Mouse (Mus musculus): ENCODE data around the gene Htr7. TPM values are rescaled to one million over a fixed set of nuclear protein-coding genes. Genes with fewer than 3 reads are reported as not detected.

The Htr7 gene
- total RNA-seq, 1 experiment: 0.09 TPM

DNA sequence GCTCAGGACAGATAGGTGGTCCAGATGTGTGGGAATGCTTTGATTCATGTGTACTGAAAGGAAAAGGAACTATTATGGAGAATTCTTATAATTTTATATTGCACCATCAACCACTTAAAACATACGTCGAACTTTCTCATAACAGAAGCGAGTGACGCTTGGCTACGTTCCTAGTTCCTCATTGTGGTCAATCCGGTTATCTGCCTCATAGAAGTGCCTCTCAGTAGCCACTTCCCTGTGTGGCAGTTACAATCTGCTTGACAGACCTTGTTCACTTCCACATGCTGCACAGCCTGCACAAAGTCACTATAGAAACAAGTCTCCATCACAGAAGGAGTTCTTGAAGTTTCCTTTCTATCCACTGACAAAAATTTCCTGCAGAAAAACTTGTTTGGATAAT lies 51.0 kb downstream of the Htr7 start:
- Histone ChIP-seq H3K4me1 (ENCODE audit: control insufficient read depth in 2 of 2, insufficient read depth in 2 of 2, low read length in 2 of 2, poor library complexity in 1 of 2) (no peaks in the 10 kb centered on the region), H3K4me3 (ENCODE audit: insufficient read depth in 1 of 2, low read depth in 1 of 2, low read length in 2 of 2, poor library complexity in 1 of 2, severe bottlenecking in 1 of 2) (no peak overlapping the region), H3K36me3 (ENCODE audit: control insufficient read depth, insufficient read depth, low read length, poor library complexity, severe bottlenecking) (no peaks in the 10 kb centered on the region), H3K27ac (ENCODE audit: insufficient read depth, low read depth, low read length, poor library complexity, severe bottlenecking) (no peak overlapping the region), H3K9ac (ENCODE audit: insufficient read depth, low read depth, low read length, poor library complexity, severe bottlenecking) (no peak overlapping the region), H3K9me3 (ENCODE audit: control insufficient read depth, insufficient read depth, low read depth, low read length) (no peaks in the 10 kb centered on the region)
- in situ Hi-C loops (cut with MboI; ENCODE audit: low sequenced_read_pairs in 2 of 2, unreplicated experiment in 2 of 2): no loop called here
- DNase-seq (ENCODE audit: low read depth, low spot score): no peak
- no peak for TF ChIP-seq CHD2 (IDR thresholded peaks at IDR 0.05; ENCODE audit: low read depth, low read length)
- TF ChIP-seq HCFC1 (IDR thresholded peaks at IDR 0.05; ENCODE audit: borderline replicate concordance, insufficient read depth, low read length): no peak

DNA sequence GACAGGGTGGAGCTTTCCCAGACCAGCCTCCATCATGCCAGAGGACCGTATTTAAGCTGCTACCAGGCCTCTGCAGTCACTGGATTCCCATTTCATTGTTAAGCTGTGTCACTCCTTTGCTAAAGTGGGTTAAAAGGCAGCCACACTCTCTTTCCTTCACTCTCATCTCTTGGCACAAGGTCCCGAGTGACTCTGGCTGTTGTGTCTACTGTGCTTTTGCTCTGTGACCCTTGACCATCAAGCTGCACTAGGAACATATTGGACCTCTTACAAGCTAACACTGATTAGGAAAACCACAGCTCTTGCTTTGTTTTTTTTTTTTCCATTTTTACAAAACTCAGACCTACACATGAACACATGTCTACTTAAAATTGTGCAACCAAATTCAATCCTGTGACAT lies 52.3 kb downstream of the Htr7 start:
- no peak overlapping the region for H3K27ac ChIP-seq (ENCODE audit: insufficient read depth, low read depth, low read length, poor library complexity, severe bottlenecking)
- no peak for TF ChIP-seq MAFK (IDR thresholded peaks at IDR 0.05; ENCODE audit: insufficient read depth, low read depth, low read length)
- TF ChIP-seq CHD2 (IDR thresholded peaks at IDR 0.05; ENCODE audit: low read depth, low read length): no peak
- no peak for TF ChIP-seq ZNF384 (IDR thresholded peaks at IDR 0.05; ENCODE audit: low read depth, low read length)
- no peak for TF ChIP-seq ZC3H11A (IDR thresholded peaks at IDR 0.05; ENCODE audit: borderline replicate concordance, low read depth, low read length)
- no peak for TF ChIP-seq HCFC1 (IDR thresholded peaks at IDR 0.05; ENCODE audit: borderline replicate concordance, insufficient read depth, low read length)
- no peaks in the 10 kb centered on the region for H3K9me3 ChIP-seq (ENCODE audit: control insufficient read depth, insufficient read depth, low read depth, low read length)
- no peak for DNase-seq (ENCODE audit: low read depth, low spot score)
- H3K36me3 ChIP-seq (ENCODE audit: control insufficient read depth, insufficient read depth, low read length, poor library complexity, severe bottlenecking): no peaks in the 10 kb centered on the region
- H3K4me1 ChIP-seq (ENCODE audit: control insufficient read depth in 2 of 2, insufficient read depth in 2 of 2, low read length in 2 of 2, poor library complexity in 1 of 2): no peaks in the 10 kb centered on the region
- in situ Hi-C loops (cut with MboI; ENCODE audit: low sequenced_read_pairs in 2 of 2, unreplicated experiment in 2 of 2): no loop called here
- H3K4me3 ChIP-seq (ENCODE audit: insufficient read depth in 1 of 2, low read depth in 1 of 2, low read length in 2 of 2, poor library complexity in 1 of 2, severe bottlenecking in 1 of 2): no peak overlapping the region
- no peak overlapping the region for H3K9ac ChIP-seq (ENCODE audit: insufficient read depth, low read depth, low read length, poor library complexity, severe bottlenecking)

DNA sequence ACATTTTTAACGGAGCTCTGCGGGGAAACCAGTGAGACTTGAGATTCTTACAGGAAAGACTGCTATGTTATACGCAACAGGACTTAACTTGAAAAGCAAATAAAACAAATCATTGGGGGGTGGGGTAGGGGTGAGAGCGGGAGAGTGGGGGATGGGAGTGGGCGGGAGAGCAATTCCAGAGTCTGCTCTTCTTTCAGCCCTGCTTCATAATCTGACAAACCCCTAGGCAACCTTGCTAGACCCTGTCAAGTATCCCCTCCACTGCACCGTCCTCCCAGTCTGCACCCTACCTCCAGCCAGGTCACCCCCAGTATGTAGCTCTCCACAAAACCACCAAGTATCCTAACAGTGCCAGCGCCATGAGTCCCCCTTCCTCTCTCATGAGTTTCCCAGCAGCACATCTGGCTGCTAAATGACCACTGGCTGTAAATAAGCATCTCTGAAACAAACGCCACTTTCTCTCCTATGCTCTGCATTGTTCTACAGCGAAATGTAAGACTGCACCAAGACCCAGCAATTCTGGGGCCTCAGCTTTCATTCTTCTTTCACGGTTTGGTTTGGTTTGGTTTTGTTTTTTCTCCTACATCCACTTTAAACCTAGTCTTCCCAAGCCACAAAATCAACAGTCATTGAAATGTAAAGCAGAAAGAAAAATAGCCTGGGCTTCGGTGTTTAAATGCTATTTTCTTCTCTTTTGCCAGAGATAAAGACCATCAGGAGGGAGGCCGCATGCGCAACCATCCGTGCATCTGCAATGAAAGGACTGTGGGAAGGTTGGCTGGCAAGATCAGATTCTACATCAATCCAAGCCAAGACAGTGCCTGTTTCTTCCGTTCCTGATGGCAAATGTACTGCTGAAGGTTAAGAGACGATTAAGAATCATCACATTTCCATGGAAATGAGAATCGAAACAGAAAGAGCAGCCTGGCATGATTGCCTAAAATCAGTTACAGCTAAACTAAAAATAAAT lies 54.5 kb downstream of the Htr7 start:
- Histone ChIP-seq H3K4me3 (ENCODE audit: insufficient read depth in 1 of 2, low read depth in 1 of 2, low read length in 2 of 2, poor library complexity in 1 of 2, severe bottlenecking in 1 of 2) (no peak overlapping the region), H3K27ac (ENCODE audit: insufficient read depth, low read depth, low read length, poor library complexity, severe bottlenecking) (no peak overlapping the region), H3K9ac (ENCODE audit: insufficient read depth, low read depth, low read length, poor library complexity, severe bottlenecking) (no peak overlapping the region), H3K4me1 (ENCODE audit: control insufficient read depth in 2 of 2, insufficient read depth in 2 of 2, low read length in 2 of 2, poor library complexity in 1 of 2) (no peaks in the 10 kb centered on the region), H3K9me3 (ENCODE audit: control insufficient read depth, insufficient read depth, low read depth, low read length) (no peaks in the 10 kb centered on the region), H3K36me3 (ENCODE audit: control insufficient read depth, insufficient read depth, low read length, poor library complexity, severe bottlenecking) (no peaks in the 10 kb centered on the region)
- DNase-seq (ENCODE audit: low read depth, low spot score): no peak
- in situ Hi-C loops (cut with MboI; ENCODE audit: low sequenced_read_pairs in 2 of 2, unreplicated experiment in 2 of 2): no loop called here
- TF ChIP-seq CHD2 (IDR thresholded peaks at IDR 0.05; ENCODE audit: low read depth, low read length) (no peak), MAFK (IDR thresholded peaks at IDR 0.05; ENCODE audit: insufficient read depth, low read depth, low read length) (no peak), ZNF384 (IDR thresholded peaks at IDR 0.05; ENCODE audit: low read depth, low read length) (no peak), HCFC1 (IDR thresholded peaks at IDR 0.05; ENCODE audit: borderline replicate concordance, insufficient read depth, low read length) (no peak), ZC3H11A (IDR thresholded peaks at IDR 0.05; ENCODE audit: borderline replicate concordance, low read depth, low read length) (no peak)

DNA sequence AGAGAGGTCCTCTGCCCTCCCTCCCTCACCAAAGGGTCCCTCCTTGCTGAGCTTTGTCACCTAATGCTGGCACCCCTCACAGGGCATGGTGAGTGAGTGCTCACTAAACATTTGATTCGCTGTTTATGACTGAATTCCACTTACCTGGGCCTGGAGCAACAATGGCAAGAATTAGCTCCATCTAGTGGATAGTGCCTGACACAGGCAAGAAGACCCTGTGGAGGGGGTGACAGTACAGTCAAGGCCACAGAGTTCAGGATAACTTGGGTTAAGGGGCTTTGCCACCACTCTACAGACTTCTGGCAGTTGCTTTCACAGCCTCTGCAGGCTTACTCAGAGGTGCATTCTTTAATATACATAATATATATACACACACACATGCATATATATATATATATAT lies 55.8 kb downstream of the Htr7 start:
- TF ChIP-seq ZNF384 (IDR thresholded peaks at IDR 0.05; ENCODE audit: low read depth, low read length): no peak
- TF ChIP-seq ZC3H11A (IDR thresholded peaks at IDR 0.05; ENCODE audit: borderline replicate concordance, low read depth, low read length): no peak
- TF ChIP-seq CHD2 (IDR thresholded peaks at IDR 0.05; ENCODE audit: low read depth, low read length): no peak
- TF ChIP-seq MAFK (IDR thresholded peaks at IDR 0.05; ENCODE audit: insufficient read depth, low read depth, low read length): no peak
- no peak for TF ChIP-seq HCFC1 (IDR thresholded peaks at IDR 0.05; ENCODE audit: borderline replicate concordance, insufficient read depth, low read length)
- Histone ChIP-seq H3K4me3 (ENCODE audit: insufficient read depth in 1 of 2, low read depth in 1 of 2, low read length in 2 of 2, poor library complexity in 1 of 2, severe bottlenecking in 1 of 2) (no peak overlapping the region), H3K9ac (ENCODE audit: insufficient read depth, low read depth, low read length, poor library complexity, severe bottlenecking) (no peak overlapping the region), H3K4me1 (ENCODE audit: control insufficient read depth in 2 of 2, insufficient read depth in 2 of 2, low read length in 2 of 2, poor library complexity in 1 of 2) (no peaks in the 10 kb centered on the region), H3K9me3 (ENCODE audit: control insufficient read depth, insufficient read depth, low read depth, low read length) (no peaks in the 10 kb centered on the region), H3K27ac (ENCODE audit: insufficient read depth, low read depth, low read length, poor library complexity, severe bottlenecking) (no peak overlapping the region), H3K36me3 (ENCODE audit: control insufficient read depth, insufficient read depth, low read length, poor library complexity, severe bottlenecking) (no peaks in the 10 kb centered on the region)
- in situ Hi-C loops (cut with MboI; ENCODE audit: low sequenced_read_pairs in 2 of 2, unreplicated experiment in 2 of 2): no loop called here
- DNase-seq (ENCODE audit: low read depth, low spot score): no peak

Data from ES-E14 (cell line).